Mouse (Mus musculus) testis, adult 2 months (tissue): ENCODE measurements at regions not wholly inside any gene's neighbourhood (a gene's known extent, or its start where the extent isn't known, plus 50 kb on each side); places are given as distances from the start of the nearest gene placed in this dataset.

Experiments used
- CTCF ChIP-seq: fragments of 200-500 bp; IDR thresholded peaks from 2 replicates; pipeline ENCODE4 v1.5.1; 2012; ENCODE audit warnings: low read depth, mild to moderate bottlenecking, inconsistent platforms, low read length, moderate library complexity; ENCODE audit not compliant: control insufficient read depth, insufficient read depth, insufficient replicate concordance
- POLR2A ChIP-seq: fragments of 200-500 bp; IDR thresholded peaks from 2 replicates; pipeline ENCODE4 v1.6.1; 2012; ENCODE audit warnings: low read depth, mild to moderate bottlenecking, inconsistent platforms, low read length, moderate library complexity; ENCODE audit not compliant: control insufficient read depth

GRCm38 (mm10) chr1:183702888-183703287, 284.9 kb downstream of the Hhipl2 start:
- TF ChIP-seq POLR2A (no peak), CTCF (no peak)
